Mouse (Mus musculus): Measurements from ENCODE around the gene Sesn1. TPM values are rescaled to one million over a fixed set of nuclear protein-coding genes. Genes with fewer than 3 reads are reported as not detected.
A peak's percentile ranks its signal among the peaks of the same experiment; 100 is the strongest.

Sesn1 gene
- polyA plus RNA-seq, 1 experiment from 2014 or later: 15.0 TPM

GRCm38 (mm10) chr10:41907950-41908349 is 98.2 kb downstream of the Sesn1 start:
- WGBS: 93% methylated on average over 4 of the region's 4 CpGs
- Histone ChIP-seq H3K27me3 (ENCODE audit: low read depth, poor library complexity, severe bottlenecking) (no peaks in the 10 kb centered on the region), H3K4me3 (no peak overlapping the region), H3K9me3 (replicated peaks) (no peaks in the 10 kb centered on the region), H3K4me1 (no peaks in the 10 kb centered on the region), H3K36me3 (peaks cover 30% of the 10 kb centered on the region), H3K27ac (replicated peaks) (no peak overlapping the region)
- DNase-seq (ENCODE audit: low spot score): no peak

DNA sequence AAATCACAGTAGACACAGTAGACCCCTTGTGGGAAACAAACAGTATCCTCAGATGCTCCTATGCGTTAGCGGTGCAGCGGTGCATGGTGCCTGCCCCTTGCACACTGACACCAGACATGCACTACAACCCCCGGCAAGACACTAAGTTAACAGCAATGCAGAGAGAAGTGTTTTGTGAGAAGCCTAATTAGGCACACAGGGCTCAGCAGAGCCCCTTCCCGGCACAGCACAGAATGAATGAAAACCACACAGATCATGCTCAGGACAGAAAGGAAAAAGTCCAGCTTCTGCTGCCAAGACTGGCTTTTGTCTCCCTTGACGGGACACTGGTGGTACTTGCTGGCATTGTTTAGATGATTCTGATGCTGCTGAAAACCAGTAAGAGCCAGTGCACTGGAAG is 99.2 kb downstream of the Sesn1 start:
- WGBS: 75% methylated on average over 6 of the region's 6 CpGs
- DNase-seq (ENCODE audit: low spot score): no peak
- Histone ChIP-seq H3K9me3 (replicated peaks) (no peaks in the 10 kb centered on the region), H3K27ac (replicated peaks) (no peak overlapping the region), H3K4me1 (no peaks in the 10 kb centered on the region), H3K4me3 (no peak overlapping the region), H3K36me3 (peaks cover 26% of the 10 kb centered on the region), H3K27me3 (ENCODE audit: low read depth, poor library complexity, severe bottlenecking) (no peaks in the 10 kb centered on the region)

GRCm38 (mm10) chr10:41912290-41912994 is 102.7 kb downstream of the Sesn1 start:
- no peaks in the 10 kb centered on the region for H3K4me1 ChIP-seq
- H3K27ac ChIP-seq (replicated peaks): no peak overlapping the region
- no peak for DNase-seq (ENCODE audit: low spot score)
- WGBS: 95% methylated on average over 8 of the region's 8 CpGs
- H3K4me3 ChIP-seq: no peak overlapping the region
- H3K36me3 ChIP-seq: peaks cover 2% of the 10 kb centered on the region
- no peaks in the 10 kb centered on the region for H3K9me3 ChIP-seq (replicated peaks)
- H3K27me3 ChIP-seq (ENCODE audit: low read depth, poor library complexity, severe bottlenecking): no peaks in the 10 kb centered on the region

- 87% methylated on average over 14 of the region's 14 CpGs for WGBS
- 0 out of 2 replicates have a peak, but pooled peaks cover 6% of the 10 kb centered on the region for H3K4me1 ChIP-seq
- DNase-seq (ENCODE audit: low spot score): no peak
- no peak overlapping the region for H3K27ac ChIP-seq (replicated peaks)
- H3K4me3 ChIP-seq: no peak overlapping the region
- no peaks in the 10 kb centered on the region for H3K9me3 ChIP-seq (replicated peaks)
- no peaks in the 10 kb centered on the region for H3K36me3 ChIP-seq
- no peaks in the 10 kb centered on the region for H3K27me3 ChIP-seq (ENCODE audit: low read depth, poor library complexity, severe bottlenecking)
These were observed 117.0 kb downstream of the Sesn1 start for GRCm38 (mm10) chr10:41926726-41927125.

DNA sequence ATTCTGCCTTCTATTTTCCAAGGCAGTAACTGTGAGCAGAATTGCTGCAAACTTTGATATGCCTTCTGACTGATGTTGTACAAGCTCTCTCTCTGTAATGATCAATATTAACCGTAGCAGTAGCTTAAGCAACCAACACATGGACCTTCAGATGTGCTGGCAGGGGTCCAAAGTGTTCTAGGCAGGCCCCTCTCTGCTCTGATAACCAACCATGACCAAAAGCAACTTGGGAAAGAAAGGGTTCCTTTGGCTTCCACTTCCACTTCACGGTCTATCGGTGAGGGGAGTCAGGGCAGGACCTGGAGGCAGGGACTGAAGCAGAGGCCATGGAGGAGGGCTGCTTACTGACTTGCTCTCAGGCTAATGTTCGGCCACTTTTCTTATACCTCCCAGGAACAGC is 121.2 kb downstream of the Sesn1 start:
- H3K27ac ChIP-seq (replicated peaks): no peak overlapping the region
- no peaks in the 10 kb centered on the region for H3K36me3 ChIP-seq
- no peak for DNase-seq (ENCODE audit: low spot score)
- H3K4me1 ChIP-seq: peaks cover 23% of the 10 kb centered on the region
- no peaks in the 10 kb centered on the region for H3K9me3 ChIP-seq (replicated peaks)
- WGBS: 77% methylated on average over 4 of the region's 4 CpGs
- no peaks in the 10 kb centered on the region for H3K27me3 ChIP-seq (ENCODE audit: low read depth, poor library complexity, severe bottlenecking)
- no peak overlapping the region for H3K4me3 ChIP-seq

DNA sequence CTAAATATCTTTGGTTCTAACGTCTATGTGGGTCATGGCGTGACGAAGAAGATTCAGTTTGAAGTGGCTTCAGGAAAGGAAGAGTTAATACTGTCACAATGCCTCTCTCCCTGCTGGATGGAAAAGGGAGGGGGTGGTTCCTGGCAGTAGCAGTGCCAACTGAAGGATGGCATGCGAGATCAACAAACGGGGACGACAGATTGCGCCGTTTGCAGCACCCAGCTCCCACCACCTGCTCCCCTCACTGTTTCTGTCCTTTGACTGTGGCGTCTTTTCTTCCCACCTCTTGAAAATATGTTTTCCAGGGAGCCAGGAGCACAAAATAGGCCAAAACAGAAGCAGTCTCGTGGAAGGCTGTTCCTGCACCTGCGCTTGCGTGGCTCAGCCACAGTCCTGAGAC is 122.2 kb downstream of the Sesn1 start:
- no peak overlapping the region for H3K27ac ChIP-seq (replicated peaks)
- H3K36me3 ChIP-seq: no peaks in the 10 kb centered on the region
- peaks cover 30% of the 10 kb centered on the region for H3K4me1 ChIP-seq
- no peak for DNase-seq (ENCODE audit: low spot score)
- H3K4me3 ChIP-seq: no peak overlapping the region
- H3K9me3 ChIP-seq (replicated peaks): no peaks in the 10 kb centered on the region
- no peaks in the 10 kb centered on the region for H3K27me3 ChIP-seq (ENCODE audit: low read depth, poor library complexity, severe bottlenecking)
- 85% methylated on average over 12 of the region's 12 CpGs for WGBS

DNA sequence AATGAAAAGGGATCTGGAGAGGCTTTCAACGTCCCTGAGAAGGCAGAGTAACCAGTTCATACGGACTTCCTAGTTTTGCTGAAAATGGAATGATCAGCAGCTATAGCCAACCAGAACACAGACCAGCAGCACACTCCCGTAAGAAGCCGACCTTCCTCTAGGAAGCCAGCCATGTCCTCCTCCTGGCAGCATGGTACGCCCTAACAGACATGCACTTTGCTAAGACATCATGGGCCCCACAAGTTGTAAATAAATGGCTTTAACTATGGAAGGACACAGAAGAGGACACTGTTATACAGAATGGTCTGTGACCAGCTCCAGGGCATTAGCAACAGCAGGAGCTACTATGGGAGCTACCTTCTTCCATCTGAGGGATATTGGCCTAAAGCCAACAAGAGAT is 123.2 kb downstream of the Sesn1 start:
- Histone ChIP-seq H3K36me3 (no peaks in the 10 kb centered on the region), H3K4me1 (peaks cover 33% of the 10 kb centered on the region), H3K4me3 (no peak overlapping the region), H3K27ac (replicated peaks) (no peak overlapping the region), H3K9me3 (replicated peaks) (no peaks in the 10 kb centered on the region), H3K27me3 (ENCODE audit: low read depth, poor library complexity, severe bottlenecking) (no peaks in the 10 kb centered on the region)
- 91% methylated on average over 5 of the region's 5 CpGs for WGBS
- DNase-seq (ENCODE audit: low spot score): no peak

DNA sequence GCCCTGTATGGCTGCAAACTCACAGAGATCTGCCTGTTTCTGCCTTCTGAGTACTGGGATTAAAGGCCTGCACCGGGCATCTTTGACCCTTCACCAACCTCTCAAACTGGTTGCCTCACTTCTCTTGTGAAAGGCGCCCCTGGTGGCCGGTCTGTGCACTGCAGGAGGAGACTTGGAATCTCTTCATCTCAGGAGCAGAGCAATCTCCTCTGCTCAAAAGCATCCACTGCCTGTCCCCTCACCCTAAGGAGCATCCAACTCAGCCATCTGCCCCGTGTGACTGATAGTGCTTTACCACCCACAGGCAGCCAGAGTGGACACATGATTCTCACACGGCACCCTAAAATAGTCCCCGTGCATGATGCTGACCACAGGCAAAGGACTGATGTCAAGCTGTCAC is 123.8 kb downstream of the Sesn1 start:
- WGBS: 70% methylated on average over 6 of the region's 6 CpGs
- Histone ChIP-seq H3K4me1 (peaks cover 33% of the 10 kb centered on the region), H3K4me3 (no peak overlapping the region), H3K27ac (replicated peaks) (no peak overlapping the region), H3K36me3 (no peaks in the 10 kb centered on the region), H3K9me3 (replicated peaks) (no peaks in the 10 kb centered on the region), H3K27me3 (ENCODE audit: low read depth, poor library complexity, severe bottlenecking) (no peaks in the 10 kb centered on the region)
- peak; percentile 45 for DNase-seq (ENCODE audit: low spot score)

GRCm38 (mm10) chr10:41934633-41935475 is 125.1 kb downstream of the Sesn1 start:
- DNase-seq (ENCODE audit: low spot score): peak; percentile 44
- Histone ChIP-seq H3K4me1 (peaks cover 33% of the 10 kb centered on the region), H3K27me3 (ENCODE audit: low read depth, poor library complexity, severe bottlenecking) (no peaks in the 10 kb centered on the region), H3K36me3 (no peaks in the 10 kb centered on the region), H3K4me3 (peak overlapping the region; percentile 40), H3K27ac (replicated peaks) (peak overlapping the region; percentile 78), H3K9me3 (replicated peaks) (no peaks in the 10 kb centered on the region)
- WGBS: 22% methylated on average over 21 of the region's 21 CpGs

DNA sequence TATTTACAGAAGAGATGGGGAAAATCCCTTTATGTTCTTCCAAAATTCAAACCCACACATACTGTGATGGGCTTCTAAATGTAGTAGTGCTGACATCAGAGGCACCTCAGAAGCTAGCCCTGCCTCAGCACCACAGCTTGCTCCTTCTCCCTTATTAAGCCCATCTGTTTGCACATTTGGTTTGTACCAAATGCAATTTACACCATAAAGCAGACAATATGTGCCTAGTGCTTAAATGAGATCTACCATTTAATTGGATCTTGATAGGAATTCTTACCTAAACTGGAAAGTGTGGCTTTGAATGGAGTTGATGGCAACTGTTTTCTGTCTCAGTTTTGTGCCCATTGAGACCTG is 125.7 kb downstream of the Sesn1 start:
- Histone ChIP-seq H3K9me3 (replicated peaks) (no peaks in the 10 kb centered on the region), H3K4me3 (no peak overlapping the region), H3K27ac (replicated peaks) (peak overlapping the region; percentile 78; the same call in 1 of the 2 replicates), H3K36me3 (no peaks in the 10 kb centered on the region), H3K27me3 (ENCODE audit: low read depth, poor library complexity, severe bottlenecking) (no peaks in the 10 kb centered on the region), H3K4me1 (peaks cover 33% of the 10 kb centered on the region)
- no peak for DNase-seq (ENCODE audit: low spot score)

DNA sequence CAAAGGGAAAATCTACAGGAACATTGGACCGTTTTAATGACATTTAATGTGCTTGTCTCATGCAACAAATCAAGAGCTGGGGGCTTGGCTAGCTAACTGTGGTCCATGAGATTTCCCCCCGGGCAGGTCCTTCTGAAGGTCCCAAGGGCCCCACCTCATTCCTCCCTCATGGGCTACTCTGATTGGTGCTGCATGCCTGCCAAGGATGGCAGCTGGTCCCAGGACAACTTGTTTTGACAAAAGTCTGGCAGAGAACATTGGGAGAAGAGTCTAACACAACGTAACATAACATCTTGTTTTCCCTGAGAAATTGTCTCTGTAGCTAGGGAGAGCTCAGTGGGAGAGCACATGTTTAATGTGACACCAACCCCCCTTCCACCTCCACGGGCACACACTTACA is 126.4 kb downstream of the Sesn1 start:
- no peaks in the 10 kb centered on the region for H3K27me3 ChIP-seq (ENCODE audit: low read depth, poor library complexity, severe bottlenecking)
- no peaks in the 10 kb centered on the region for H3K36me3 ChIP-seq
- DNase-seq (ENCODE audit: low spot score): no peak
- no peaks in the 10 kb centered on the region for H3K9me3 ChIP-seq (replicated peaks)
- H3K27ac ChIP-seq (replicated peaks): no peak overlapping the region
- H3K4me1 ChIP-seq: peaks cover 33% of the 10 kb centered on the region
- H3K4me3 ChIP-seq: no peak overlapping the region
- WGBS: 85% methylated on average over 4 of the region's 4 CpGs

- Histone ChIP-seq H3K36me3 (no peaks in the 10 kb centered on the region), H3K4me1 (peaks cover 33% of the 10 kb centered on the region), H3K9me3 (replicated peaks) (no peaks in the 10 kb centered on the region), H3K27ac (replicated peaks) (no peak overlapping the region), H3K4me3 (no peak overlapping the region), H3K27me3 (ENCODE audit: low read depth, poor library complexity, severe bottlenecking) (no peaks in the 10 kb centered on the region)
- WGBS: 77% methylated on average over 4 of the region's 4 CpGs
- DNase-seq (ENCODE audit: low spot score): no peak
These were observed 127.4 kb downstream of the Sesn1 start for GRCm38 (mm10) chr10:41937176-41937575.

GRCm38 (mm10) chr10:41939090-41939489 is 129.4 kb downstream of the Sesn1 start:
- WGBS: 70% methylated on average over 4 of the region's 4 CpGs
- H3K36me3 ChIP-seq: no peaks in the 10 kb centered on the region
- no peaks in the 10 kb centered on the region for H3K27me3 ChIP-seq (ENCODE audit: low read depth, poor library complexity, severe bottlenecking)
- H3K9me3 ChIP-seq (replicated peaks): no peaks in the 10 kb centered on the region
- H3K4me3 ChIP-seq: no peak overlapping the region
- DNase-seq (ENCODE audit: low spot score): no peak
- no peak overlapping the region for H3K27ac ChIP-seq (replicated peaks)
- peaks cover 33% of the 10 kb centered on the region for H3K4me1 ChIP-seq
